Mouse (Mus musculus) MEL (cell line): ENCODE results near the gene Crip2.

Experiments used
- MAX ChIP-seq: IDR thresholded peaks from 2 replicates; pipeline ENCODE4 v1.6.1; 2011; ENCODE audit warnings: low read length, improper control_type of control experiment
- NELFE ChIP-seq: IDR thresholded peaks from 2 replicates; pipeline ENCODE4 v1.6.1; 2011; ENCODE audit warnings: low read depth, low read length, improper control_type of control experiment

GRCm38 (mm10) chr12:113144886-113145285 is 4.8 kb downstream of the Crip2 start:
- TF ChIP-seq NELFE: no peak
- no peak for TF ChIP-seq MAX
